Comparison of ENCODE assay signal across 25 mouse cellular contexts in genomic region chr17:29319881-29320639, GRCm38 (mm10). TPM values are rescaled to one million over a fixed set of nuclear protein-coding genes. Genes with fewer than 3 reads are reported as not detected.
DNase-seq lines count a peak whose midpoint lies in the region; ATAC-seq and TF ChIP-seq lines count a peak whose summit lies in the region.
"Had no signal": no experiment of that assay in that cellular context is flagged by ENCODE, and none has a peak within 500 bp of the region (broad histone marks: within the 10 kb centered on the region; RNA-seq: fewer than 3 reads in every experiment).

No protein-coding gene starts in this region.

- TF ChIP-seq CTCF in forebrain, postnatal 0 days (IDR thresholded peaks at IDR 0.05; ENCODE audit: low read depth): no peak

- no peak for ATAC-seq in heart, embryonic 11.5 days (replicated peaks; ENCODE audit: insufficient number of reproducible peaks, low FRiP score, low TSS enrichment)
- ATAC-seq in liver, embryonic 15.5 days (ENCODE audit: insufficient read depth): no peak
- ATAC-seq in forebrain, postnatal 0 days: no peak
- ATAC-seq: activated CD4-positive, CD25-positive, alpha-beta regulatory T cell, adult 4 months; forebrain, embryonic 13.5 days; hindbrain, embryonic 16.5 days had no signal

- no peaks in the 10 kb centered on the region for H3K9me3 ChIP-seq in heart, embryonic 11.5 days (replicated peaks; ENCODE audit: control insufficient read depth, low read length)
- no peaks in the 10 kb centered on the region for H3K9me3 ChIP-seq in liver, embryonic 15.5 days (replicated peaks)
- no peaks in the 10 kb centered on the region for H3K9me3 ChIP-seq in forebrain, postnatal 0 days (ENCODE audit: low read length)
- H3K9me3 ChIP-seq: forebrain, embryonic 13.5 days; heart, embryonic 12.5 days; limb, embryonic 12.5 days; neural tube, embryonic 12.5 days had no signal

- WGBS in heart, embryonic 11.5 days (ENCODE audit: insufficient replicate concordance): 41% methylated on average over 8 of the region's 8 CpGs
- 37% methylated on average over 8 of the region's 8 CpGs for WGBS in liver, embryonic 15.5 days (ENCODE audit: insufficient replicate concordance)
- WGBS in forebrain, postnatal 0 days: 74% methylated on average over 8 of the region's 8 CpGs

- H3K4me1 ChIP-seq in heart, embryonic 11.5 days (ENCODE audit: control insufficient read depth, insufficient read depth, low read length): peaks cover 13% of the 10 kb centered on the region
- peaks cover 31% of the 10 kb centered on the region for H3K4me1 ChIP-seq in liver, embryonic 15.5 days (replicated peaks)
- no peaks in the 10 kb centered on the region for H3K4me1 ChIP-seq in forebrain, postnatal 0 days (ENCODE audit: insufficient read depth)

- DNase-seq in heart, postnatal 4 days: no peak
- DNase-seq in 416B (ENCODE audit: low read depth): peak; percentile 86
- DNase-seq in R1 (ENCODE audit: low read depth, low spot score): peak; percentile 53
- no peak for DNase-seq in adrenal gland, postnatal 36 days
- DNase-seq in forebrain, postnatal 0 days: no peak
- DNase-seq: adrenal gland, postnatal 10 days; B cell, adult 2 months; cerebellum, adult 18-20 months; cerebellum, postnatal 25 days; heart, postnatal 14 days; kidney, adult 18-20 months; kidney, postnatal 10 days; lung, adult 2 months; lung, postnatal 4 days; right cerebral cortex, postnatal 4 days had no signal

- no peak overlapping the region for H3K4me2 ChIP-seq in heart, embryonic 11.5 days
- peak overlapping the region; percentile 18; the same call in 1 of the 2 replicates for H3K4me2 ChIP-seq in liver, embryonic 15.5 days
- H3K4me2 ChIP-seq in forebrain, postnatal 0 days (ENCODE audit: low read depth): no peak overlapping the region
- H3K4me2 ChIP-seq: forebrain, embryonic 13.5 days; heart, embryonic 12.5 days; limb, embryonic 12.5 days; midbrain, embryonic 11.5 days; neural tube, embryonic 12.5 days had no signal

- peaks cover 34% of the 10 kb centered on the region for H3K27me3 ChIP-seq in heart, embryonic 11.5 days (ENCODE audit: control insufficient read depth, insufficient read depth, low read length)
- H3K27me3 ChIP-seq in liver, embryonic 15.5 days: peaks cover 43% of the 10 kb centered on the region
- H3K27me3 ChIP-seq in forebrain, postnatal 0 days (ENCODE audit: insufficient read depth, low read length): no peaks in the 10 kb centered on the region

- no peak overlapping the region for H3K27ac ChIP-seq in heart, embryonic 11.5 days (ENCODE audit: low read depth, low read length)
- H3K27ac ChIP-seq in liver, embryonic 15.5 days (replicated peaks): no peak overlapping the region
- no peak overlapping the region for H3K27ac ChIP-seq in forebrain, postnatal 0 days (ENCODE audit: low read depth, low read length)
- H3K27ac ChIP-seq: forebrain, embryonic 13.5 days; limb, embryonic 12.5 days; neural tube, embryonic 12.5 days; stomach, postnatal 0 days had no signal

- H3K9ac ChIP-seq in heart, embryonic 11.5 days (ENCODE audit: low read depth, low read length): 0 out of 2 replicates have a peak overlapping the region, but pooled peaks have one; percentile 34
- H3K9ac ChIP-seq in liver, embryonic 15.5 days: no peak overlapping the region
- H3K9ac ChIP-seq in forebrain, postnatal 0 days: no peak overlapping the region
- H3K9ac ChIP-seq: forebrain, embryonic 13.5 days; heart, embryonic 12.5 days; neural tube, embryonic 12.5 days had no signal

- no peak overlapping the region for H3K4me3 ChIP-seq in heart, embryonic 11.5 days (ENCODE audit: low read depth, low read length)
- peak overlapping the region; percentile 25 for H3K4me3 ChIP-seq in liver, embryonic 15.5 days (replicated peaks)
- H3K4me3 ChIP-seq in forebrain, postnatal 0 days (ENCODE audit: low read depth, low read length): no peak overlapping the region
- H3K4me3 ChIP-seq: forebrain, embryonic 13.5 days; heart, embryonic 12.5 days; limb, embryonic 12.5 days; neural tube, embryonic 12.5 days had no signal

- no peaks in the 10 kb centered on the region for H3K36me3 ChIP-seq in heart, embryonic 11.5 days (ENCODE audit: control insufficient read depth, insufficient read depth, low read length)
- H3K36me3 ChIP-seq in liver, embryonic 15.5 days (replicated peaks): no peaks in the 10 kb centered on the region
- H3K36me3 ChIP-seq in forebrain, postnatal 0 days (ENCODE audit: insufficient read depth): no peaks in the 10 kb centered on the region
- H3K36me3 ChIP-seq: heart, embryonic 12.5 days; limb, embryonic 12.5 days; neural tube, embryonic 12.5 days had no signal

RNA-seq across cellular contexts. Expression of gene Pi16, which starts 2.6 kb away (rescaled TPM):
- 0.55 and 1.7 TPM in 2 replicates for polyA plus RNA-seq in heart, embryonic 11.5 days (2014; fragmentation: Nextera tagmentation; extraction: Ambion mirVana)
- 10 to 100 TPM in 1 of 2 experiments, 1 to 10 TPM in 1; 8.8 to 10.2 TPM for total RNA-seq in heart, postnatal 4 days (2021)
- 1.9 and 2.4 TPM in 2 replicates for polyA plus RNA-seq in liver, embryonic 15.5 days (2015; fragmentation: Nextera tagmentation; extraction: Ambion mirVana)
- 10 to 100 TPM; 29.3 to 50.8 TPM for total RNA-seq in adrenal gland, postnatal 36 days (2021)
- total RNA-seq in forebrain, postnatal 0 days (2014; rRNA removed): 3.5 and 5.7 TPM in 2 replicates
- 1.7 and 2.0 TPM in 2 replicates for polyA plus RNA-seq in forebrain, postnatal 0 days (2015; fragmentation: Nextera tagmentation; extraction: Ambion mirVana)

RNA-seq across cellular contexts. Expression of gene Mtch1, which starts 27.7 kb away (rescaled TPM):
- 266 and 306 TPM in 2 replicates for polyA plus RNA-seq in heart, embryonic 11.5 days (2014; fragmentation: Nextera tagmentation; extraction: Ambion mirVana)
- 100 to 1,000 TPM; 358 to 374 TPM for total RNA-seq in heart, postnatal 4 days (2021)
- 59.4 and 74.4 TPM in 2 replicates for polyA plus RNA-seq in liver, embryonic 15.5 days (2015; fragmentation: Nextera tagmentation; extraction: Ambion mirVana)
- 100 to 1,000 TPM; 249 to 251 TPM for total RNA-seq in adrenal gland, postnatal 36 days (2021)
- 556 and 595 TPM in 2 replicates for total RNA-seq in forebrain, postnatal 0 days (2014; rRNA removed)
- polyA plus RNA-seq in forebrain, postnatal 0 days (2015; fragmentation: Nextera tagmentation; extraction: Ambion mirVana): 459 and 504 TPM in 2 replicates

RNA-seq across cellular contexts. Expression of gene Fgd2, which starts 40.7 kb away (rescaled TPM):
- 1.2 and 2.3 TPM in 2 replicates for polyA plus RNA-seq in heart, embryonic 11.5 days (2014; fragmentation: Nextera tagmentation; extraction: Ambion mirVana)
- total RNA-seq in heart, postnatal 4 days (2021): 1 to 10 TPM; 2.1 to 2.8 TPM
- 6.5 and 8.4 TPM in 2 replicates for polyA plus RNA-seq in liver, embryonic 15.5 days (2015; fragmentation: Nextera tagmentation; extraction: Ambion mirVana)
- total RNA-seq in adrenal gland, postnatal 36 days (2021): 1 to 10 TPM; 2.6 to 3.6 TPM
- total RNA-seq in forebrain, postnatal 0 days (2014; rRNA removed): 15.9 and 17.3 TPM in 2 replicates
- polyA plus RNA-seq in forebrain, postnatal 0 days (2015; fragmentation: Nextera tagmentation; extraction: Ambion mirVana): 9.2 and 14.1 TPM in 2 replicates

RNA-seq across cellular contexts. Expression of gene BC004004, which starts 51.5 kb away (rescaled TPM):
- polyA plus RNA-seq in heart, embryonic 11.5 days (2014; fragmentation: Nextera tagmentation; extraction: Ambion mirVana): 90.6 and 94.9 TPM in 2 replicates
- total RNA-seq in heart, postnatal 4 days (2021): 100 to 1,000 TPM; 158 to 161 TPM
- polyA plus RNA-seq in liver, embryonic 15.5 days (2015; fragmentation: Nextera tagmentation; extraction: Ambion mirVana): 62.7 and 69.9 TPM in 2 replicates
- total RNA-seq in adrenal gland, postnatal 36 days (2021): 100 to 1,000 TPM; 112 to 130 TPM
- total RNA-seq in forebrain, postnatal 0 days (2014; rRNA removed): 121 and 128 TPM in 2 replicates
- 153 and 174 TPM in 2 replicates for polyA plus RNA-seq in forebrain, postnatal 0 days (2015; fragmentation: Nextera tagmentation; extraction: Ambion mirVana)

RNA-seq across cellular contexts. Expression of gene Ppil1, which starts 56.1 kb away (rescaled TPM):
- 117 and 135 TPM in 2 replicates for polyA plus RNA-seq in heart, embryonic 11.5 days (2014; fragmentation: Nextera tagmentation; extraction: Ambion mirVana)
- total RNA-seq in heart, postnatal 4 days (2021): 10 to 100 TPM; 39.5 to 39.6 TPM
- polyA plus RNA-seq in liver, embryonic 15.5 days (2015; fragmentation: Nextera tagmentation; extraction: Ambion mirVana): 86.2 and 92.9 TPM in 2 replicates
- 10 to 100 TPM; 20.4 to 25.3 TPM for total RNA-seq in adrenal gland, postnatal 36 days (2021)
- total RNA-seq in forebrain, postnatal 0 days (2014; rRNA removed): 67.8 and 79.7 TPM in 2 replicates
- 103 and 106 TPM in 2 replicates for polyA plus RNA-seq in forebrain, postnatal 0 days (2015; fragmentation: Nextera tagmentation; extraction: Ambion mirVana)

Comparison
In these comparisons a context has a peak if more than half of its experiments do, and no peak if none do; other contexts are left out.
1. DNase-seq: peak in 416B (single experiment) and R1 (single experiment); none in heart, postnatal 4 days (single experiment), adrenal gland, postnatal 36 days (0 of 2) and forebrain, postnatal 0 days (single experiment).